Mouse (Mus musculus) megakaryocyte, embryonic 14.5 days (primary cell): ENCODE measurements around the gene Git2.

Source experiments
- FLI1 ChIP-seq: IDR thresholded peaks from 2 replicates; pipeline ENCODE4 v1.6.1; 2012; ENCODE audit warnings: low read length, inconsistent platforms, mixed read lengths
- GATA1 ChIP-seq: IDR thresholded peaks from 3 replicates; pipeline ENCODE4 v1.6.1; 2012; ENCODE audit warnings: mixed read lengths, low read length, inconsistent platforms, borderline replicate concordance

DNA sequence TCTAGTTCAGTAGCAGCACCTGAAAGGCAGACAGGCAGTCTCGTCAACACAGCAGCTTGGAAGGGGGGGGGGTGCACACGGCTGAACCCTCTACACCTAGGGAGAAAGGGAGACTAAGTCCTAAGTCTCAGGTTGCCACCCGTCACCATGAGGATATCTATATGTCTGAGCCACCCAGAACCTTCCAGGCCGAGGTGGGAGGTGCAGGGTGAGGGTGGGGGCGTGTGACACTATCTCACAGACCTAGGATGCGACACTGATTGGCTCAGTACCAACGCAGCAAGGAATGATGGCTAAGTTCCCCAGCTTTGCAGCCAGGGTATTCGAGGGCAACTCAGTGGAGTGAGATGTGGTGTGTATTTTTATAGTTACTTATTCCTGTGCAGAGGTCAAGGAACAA is 33.1 kb upstream of the Git2 start:
- TF ChIP-seq FLI1 (no peak), GATA1 (no peak)
